Mouse (Mus musculus) heart, adult 2 months (tissue): Measurements from ENCODE around the gene Mgat4d. TPM values are rescaled to one million over a fixed set of nuclear protein-coding genes. Genes with fewer than 3 reads are reported as not detected.
"Not testable (repeated sequence)": the region's sequence is repeated elsewhere in the genome, so short reads cannot be mapped to it uniquely, and the experiment has no call there.

ENCODE experiments used
- DNase-seq, 2 experiments: peaks; one replicate each; pipeline ENCODE4 v3.0.0; 2021
- H3K27ac ChIP-seq: fragments of 200-600 bp; 2 replicates; pipeline ENCODE4 v1.8.1; 2022
- H3K27me3 ChIP-seq: fragments of 200-500 bp; 2 replicates; pipeline ENCODE4 v1.6.1; 2012; ENCODE audit warnings: mild to moderate bottlenecking, low read length, inconsistent platforms, mixed read lengths; ENCODE audit not compliant: control insufficient read depth, insufficient read depth
- H3K36me3 ChIP-seq: fragments of 200-500 bp; 2 replicates; pipeline ENCODE4 v1.6.1; 2012; ENCODE audit warnings: low read length, inconsistent platforms; ENCODE audit not compliant: control insufficient read depth, insufficient read depth
- H3K4me1 ChIP-seq: fragments of 200-500 bp; 2 replicates; pipeline ENCODE4 v1.6.1; 2011; ENCODE audit warnings: low read length; ENCODE audit not compliant: control insufficient read depth, insufficient read depth
- H3K4me3 ChIP-seq: fragments of 200-600 bp; 2 replicates; pipeline ENCODE4 v1.8.1; 2022
- H3K79me2 ChIP-seq: fragments of 200-500 bp; replicated peaks from 2 replicates; pipeline ENCODE4 v1.6.1; 2012; ENCODE audit warnings: mild to moderate bottlenecking, inconsistent platforms, low read length, moderate library complexity, mixed read lengths; ENCODE audit not compliant: control insufficient read depth, insufficient read depth
- H3K9ac ChIP-seq: fragments of 200-500 bp; 2 replicates; pipeline ENCODE4 v1.6.1; 2012; ENCODE audit warnings: low read depth, mild to moderate bottlenecking, control low read depth, inconsistent platforms, low read length, mixed read lengths
- CTCF ChIP-seq: fragments of 200-600 bp; IDR thresholded peaks from 2 replicates; pipeline ENCODE4 v1.8.1; 2022; ENCODE audit warnings: antibody characterized with exemption, mild to moderate bottlenecking, moderate library complexity
- EP300 ChIP-seq: fragments of 200-500 bp; IDR thresholded peaks from 2 replicates; pipeline ENCODE4 v1.6.1; 2011; ENCODE audit warnings: low read depth, low read length, control low read depth; ENCODE audit not compliant: insufficient read depth
- POLR2A ChIP-seq: fragments of 200-500 bp; IDR thresholded peaks from 2 replicates; pipeline ENCODE4 v1.6.1; 2011; ENCODE audit warnings: mild to moderate bottlenecking, low read depth, low read length, control low read depth; ENCODE audit not compliant: insufficient read depth
- WGBS: fragments of 180-500 bp; shearing (Covaris S2); methylation state at CpG from one replicate; pipeline ENCODE4 v1.1.7; 2018; 5-methylcytosine and 5-hydroxymethylcytosine counted together
- intact Hi-C: fragments of 180-260 bp; cut with DNase I; formaldehyde crosslinking; loops from one replicate; pipeline ENCODE4 v1.15.1; 2025
- long read RNA-seq: library from polyadenylated mRNA; stranded (forward); transcript quantifications from one replicate; pipeline ENCODE4 v2.0.0, GENCODE M21; 2021
- polyA plus RNA-seq: library from polyadenylated mRNA; depleted of rRNA; stranded (reverse); fragments of >200 nt; gene quantifications from 2 replicates; pipeline ENCODE4 v1.2.3, GENCODE M21; 2012; rRNA removed
- total RNA-seq, 2 experiments: library from RNA; stranded (reverse); gene quantifications; 2 replicates each; pipeline ENCODE4 v1.2.3; 2021

Mgat4d gene
- total RNA-seq: not detected
- polyA plus RNA-seq: not detected in 2 replicates
- long read RNA-seq: 0 reads

DNA sequence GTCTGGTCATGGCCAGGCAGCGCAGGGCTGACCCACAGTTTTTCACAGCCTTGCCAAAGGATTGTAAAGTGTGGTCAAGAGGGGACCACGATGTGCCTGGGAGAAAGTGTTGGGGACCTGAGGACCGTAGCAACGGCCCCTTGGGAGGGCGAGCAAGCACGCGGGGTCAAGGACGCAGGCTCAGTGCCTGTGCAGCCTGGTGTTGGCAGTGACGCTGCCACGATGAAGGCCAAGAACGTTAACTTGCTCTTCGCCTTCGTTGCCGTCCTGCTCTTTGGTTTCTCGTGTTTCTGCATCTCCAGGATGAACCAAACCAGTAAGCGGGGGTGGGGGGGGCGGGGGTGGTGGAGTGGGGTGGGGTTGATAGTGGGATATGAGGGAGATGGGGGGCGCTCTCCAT is at the start of gene Mgat4d:
Gene Mgat4d, plus strand, starts transcription at position 209 of the 400 bp plus-strand sequence.
- 64% methylated on average over 18 of the region's 18 CpGs for WGBS
- H3K9ac ChIP-seq: no peak within 1 kb of the TSS
- no peak within 1 kb of the TSS for H3K27ac ChIP-seq
- no peak for DNase-seq
- intact Hi-C loops: loop anchor here (10.0 kb wide), 1 partner anchor 483 kb away; the partner anchor contains the start of gene Rnf150
- no peaks in the 10 kb centered on the region for H3K79me2 ChIP-seq
- H3K4me3 ChIP-seq: no peak within 1 kb of the TSS
- TF ChIP-seq CTCF (no peak), POLR2A (no peak), EP300 (no peak)
- no peaks in the 10 kb centered on the region for H3K36me3 ChIP-seq
- no peaks in the 10 kb centered on the region for H3K27me3 ChIP-seq
- no peaks in the 10 kb centered on the region for H3K4me1 ChIP-seq

DNA sequence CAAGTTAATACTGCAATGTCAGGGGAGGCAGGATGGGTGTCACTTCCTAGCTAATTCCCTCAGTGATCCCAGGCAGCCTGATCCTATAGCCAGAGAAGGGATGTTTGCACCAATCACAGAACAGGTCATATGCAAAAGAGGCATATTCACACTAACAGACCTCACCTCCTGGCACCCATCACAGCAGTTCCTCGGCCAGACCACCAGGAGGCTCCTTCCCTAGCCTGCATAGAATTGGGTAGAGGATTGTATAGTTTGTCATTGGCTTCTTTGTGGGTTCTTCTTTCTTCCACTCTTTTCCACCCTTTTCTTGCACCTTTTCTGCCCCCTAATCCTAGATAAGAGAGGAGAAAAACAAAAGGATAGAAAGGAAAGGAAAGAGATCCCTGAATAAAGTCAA is 48.1 kb upstream of the Mgat4d start:
- Histone ChIP-seq H3K9ac (no peak overlapping the region), H3K27ac (no peak overlapping the region), H3K36me3 (no peaks in the 10 kb centered on the region), H3K4me1 (no peaks in the 10 kb centered on the region), H3K27me3 (no peaks in the 10 kb centered on the region), H3K4me3 (no peak overlapping the region), H3K79me2 (no peaks in the 10 kb centered on the region)
- TF ChIP-seq CTCF (peak; percentile 59), EP300 (no peak), POLR2A (no peak)
- DNase-seq: no peak
- intact Hi-C loops: no loop called here
- WGBS: 53% methylated on average over 1 of the region's 1 CpGs

DNA sequence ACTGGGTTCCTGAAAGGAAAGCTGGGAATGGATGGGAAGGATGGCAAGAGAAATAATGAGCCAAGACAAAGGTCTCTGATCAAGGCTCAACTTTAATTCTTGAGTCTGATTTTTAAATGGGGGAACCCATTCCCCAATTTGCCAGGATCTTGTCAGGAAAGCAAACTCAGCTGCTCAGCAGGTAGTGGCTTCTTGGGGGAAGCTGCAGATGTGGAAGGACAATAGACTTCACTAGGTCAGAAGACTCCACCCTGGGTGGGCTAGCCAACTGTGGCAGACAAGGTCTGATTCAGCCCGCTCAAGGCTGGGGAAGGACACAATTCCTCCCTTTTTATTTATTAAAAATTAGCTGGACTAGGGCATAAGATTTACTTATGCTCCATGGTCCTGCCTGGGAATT is 43.3 kb upstream of the Mgat4d start:
- 88% methylated on average over 1 of the region's 1 CpGs for WGBS
- no peak overlapping the region for H3K4me3 ChIP-seq
- no peak for DNase-seq
- H3K27me3 ChIP-seq: no peaks in the 10 kb centered on the region
- H3K36me3 ChIP-seq: no peaks in the 10 kb centered on the region
- TF ChIP-seq CTCF: no peak
- no peak for TF ChIP-seq POLR2A
- no peak for TF ChIP-seq EP300
- no peak overlapping the region for H3K9ac ChIP-seq
- H3K79me2 ChIP-seq: no peaks in the 10 kb centered on the region
- intact Hi-C loops: loop anchor here (1.0 kb wide), 1 partner anchor 29 kb away; no protein-coding TSS in a partner anchor
- no peaks in the 10 kb centered on the region for H3K4me1 ChIP-seq
- no peak overlapping the region for H3K27ac ChIP-seq

DNA sequence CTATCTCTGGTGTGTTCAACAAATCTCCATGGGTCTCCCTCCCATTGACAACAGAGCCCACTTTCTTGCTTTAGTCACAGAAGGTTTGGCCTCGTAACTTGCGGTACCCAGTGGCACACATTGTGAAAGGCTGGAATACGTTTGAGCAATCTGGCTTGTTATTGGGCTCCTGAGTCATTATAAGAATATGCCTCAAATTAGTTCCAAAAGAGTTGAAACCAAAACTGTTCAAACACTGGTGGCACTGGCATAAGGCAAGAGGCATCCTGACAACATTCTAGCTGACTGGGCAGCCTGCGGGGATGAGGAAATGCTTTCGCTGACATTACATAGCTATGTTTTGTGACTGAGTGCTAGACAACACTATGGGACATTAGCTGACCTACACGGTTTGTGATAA is 38.4 kb upstream of the Mgat4d start:
- Histone ChIP-seq H3K27me3 (no peaks in the 10 kb centered on the region), H3K4me3 (no peak overlapping the region), H3K27ac (no peak overlapping the region), H3K36me3 (no peaks in the 10 kb centered on the region), H3K4me1 (no peaks in the 10 kb centered on the region), H3K9ac (no peak overlapping the region), H3K79me2 (no peaks in the 10 kb centered on the region)
- DNase-seq: no peak
- WGBS: 84% methylated on average over 6 of the region's 6 CpGs
- intact Hi-C loops: no loop called here
- no peak for TF ChIP-seq POLR2A
- no peak for TF ChIP-seq EP300
- no peak for TF ChIP-seq CTCF

DNA sequence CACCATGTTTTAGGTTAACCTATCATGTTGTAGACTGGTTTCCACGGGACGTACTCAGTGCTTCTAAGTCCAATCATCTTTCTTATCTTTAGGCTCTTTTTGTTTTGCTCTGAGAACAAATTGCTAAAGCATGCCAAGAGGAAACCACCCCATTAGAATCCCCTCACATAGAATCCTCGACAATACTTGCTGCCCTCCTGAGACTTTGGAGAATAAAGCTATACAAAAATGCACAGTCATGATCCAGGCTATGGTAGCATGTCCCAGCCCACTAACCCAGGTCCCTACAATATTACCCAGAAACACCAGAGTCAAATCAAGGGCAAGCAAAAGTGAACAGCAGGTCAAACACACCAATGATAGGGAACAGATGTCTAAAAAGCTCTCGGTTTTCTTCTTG is 33.2 kb upstream of the Mgat4d start:
- H3K27me3 ChIP-seq, H3K27ac ChIP-seq, H3K79me2 ChIP-seq, H3K36me3 ChIP-seq, DNase-seq, H3K4me3 ChIP-seq, H3K9ac ChIP-seq, H3K4me1 ChIP-seq, intact Hi-C loops: not testable (repeated sequence)
- 74% methylated on average over 4 of the region's 4 CpGs for WGBS

DNA sequence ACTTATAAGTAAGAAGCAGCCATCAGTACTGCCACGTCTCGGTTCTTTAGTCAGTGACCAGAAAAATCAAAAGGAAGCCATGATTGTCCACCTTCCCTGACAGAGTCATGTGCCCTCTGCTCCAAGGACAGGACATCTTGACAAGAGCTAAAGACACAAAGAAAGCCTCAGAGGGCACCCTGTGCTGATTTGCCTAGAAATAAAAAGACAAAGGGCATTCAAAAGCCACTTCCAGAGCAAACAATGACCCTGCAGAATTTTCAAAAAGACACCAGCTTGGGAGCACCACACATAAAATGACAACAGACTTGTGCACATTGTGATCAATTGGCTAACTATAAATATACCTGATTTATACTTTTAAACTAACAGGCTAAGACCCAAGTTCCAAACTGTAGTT is 32.6 kb upstream of the Mgat4d start:
- TF ChIP-seq POLR2A (no peak), EP300 (no peak), CTCF (no peak)
- Histone ChIP-seq H3K27ac (no peak overlapping the region), H3K4me1 (no peaks in the 10 kb centered on the region), H3K79me2 (no peaks in the 10 kb centered on the region), H3K4me3 (no peak overlapping the region), H3K9ac (no peak overlapping the region), H3K36me3 (no peaks in the 10 kb centered on the region), H3K27me3 (no peaks in the 10 kb centered on the region)
- DNase-seq: no peak
- WGBS: 89% methylated on average over 2 of the region's 2 CpGs
- intact Hi-C loops: no loop called here
